Mouse (Mus musculus) layer of hippocampus, adult 18-20 months (tissue): ENCODE measurements around the gene Zfp358. TPM values are rescaled to one million over a fixed set of nuclear protein-coding genes. Genes with fewer than 3 reads are reported as not detected.

Source experiments
- DNase-seq, 2 experiments: peaks; one replicate each; pipeline ENCODE4 v3.0.0; 2022; ENCODE audit warnings: low spot score in 2 of 2
- total RNA-seq, 2 experiments: library from RNA; stranded (reverse); gene quantifications; 2 replicates each; pipeline ENCODE4 v1.2.3; 2021

The Zfp358 gene
- total RNA-seq, 2 experiments from 2014 or later = 30.9 to 31.2 TPM

DNA sequence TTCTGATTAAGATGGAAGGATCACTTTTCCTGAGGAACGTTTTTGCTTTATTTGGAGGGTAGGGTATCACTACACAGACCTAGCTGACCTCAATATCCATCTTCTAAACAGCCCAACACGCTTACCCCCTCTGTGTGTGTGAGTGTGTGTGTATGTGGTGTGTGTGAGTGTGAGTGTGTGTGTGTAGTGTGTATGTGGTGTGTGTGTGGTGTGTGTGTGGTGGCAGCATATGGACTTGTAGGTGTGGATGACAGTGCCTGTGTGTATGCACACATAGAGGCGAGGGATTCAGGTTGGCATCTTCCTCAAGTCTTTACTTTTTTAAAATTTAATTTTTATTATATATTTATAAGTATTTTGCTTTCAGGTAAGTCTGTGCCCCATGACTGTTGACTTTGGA, 5.6 kb downstream of the Zfp358 start:
- DNase-seq = no peak

- DNase-seq = no peak
Observed at GRCm38 (mm10) chr8:3499751-3500150, 6.8 kb downstream of the Zfp358 start.

DNA sequence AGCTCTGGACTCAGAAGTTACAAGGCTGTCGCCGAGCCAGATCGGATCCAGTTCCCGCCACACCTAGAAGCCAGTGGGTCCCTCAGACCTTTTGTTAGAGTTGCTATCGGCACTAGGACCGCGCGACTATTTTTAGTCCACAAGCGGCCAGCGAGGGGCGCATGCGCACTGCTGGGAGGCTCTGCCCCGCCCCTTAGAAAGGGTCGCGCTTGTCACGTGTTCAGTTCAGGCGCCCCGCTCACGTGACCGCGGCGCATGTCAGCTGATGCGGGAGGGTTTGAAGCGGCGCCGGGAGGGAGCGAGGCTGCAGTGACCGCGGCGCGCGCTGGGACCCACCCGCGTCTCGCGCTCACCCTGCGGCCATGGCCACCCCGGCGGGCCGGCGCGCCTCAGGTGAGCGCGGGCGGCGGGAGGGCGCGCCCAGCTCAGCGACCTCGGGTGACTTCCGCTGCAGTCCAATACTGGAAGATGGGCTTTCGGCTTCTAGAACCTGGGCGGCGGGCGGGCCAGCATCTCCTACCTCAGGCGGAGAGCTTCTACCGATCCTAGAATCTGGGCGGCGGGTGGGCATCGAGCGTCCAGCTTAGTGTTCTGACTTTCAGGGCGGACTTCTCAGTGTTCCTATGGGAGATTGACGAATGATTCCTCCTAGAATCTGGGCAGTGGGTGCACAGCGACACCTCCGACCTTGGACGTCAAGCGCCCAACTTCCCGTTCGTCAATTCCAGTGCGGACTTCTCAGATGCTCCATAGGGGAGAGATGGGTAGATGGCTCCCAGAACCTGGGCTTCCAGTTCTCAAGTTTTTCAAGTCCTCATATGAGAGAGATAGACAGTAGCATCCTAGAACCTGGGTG, 7.5 kb downstream of the Zfp358 start, which contains the start of gene Mcoln1:
Gene Mcoln1 (plus strand): TSS at position 223 of the 856 bp plus-strand sequence.
- DNase-seq = peak; percentile 97 to 99

- peak; percentile 50 to 62 for DNase-seq
Observed at GRCm38 (mm10) chr8:3502217-3502616, 9.3 kb downstream of the Zfp358 start.

- no peak for DNase-seq
Observed at GRCm38 (mm10) chr8:3507979-3508754, 15.2 kb downstream of the Zfp358 start.

DNA sequence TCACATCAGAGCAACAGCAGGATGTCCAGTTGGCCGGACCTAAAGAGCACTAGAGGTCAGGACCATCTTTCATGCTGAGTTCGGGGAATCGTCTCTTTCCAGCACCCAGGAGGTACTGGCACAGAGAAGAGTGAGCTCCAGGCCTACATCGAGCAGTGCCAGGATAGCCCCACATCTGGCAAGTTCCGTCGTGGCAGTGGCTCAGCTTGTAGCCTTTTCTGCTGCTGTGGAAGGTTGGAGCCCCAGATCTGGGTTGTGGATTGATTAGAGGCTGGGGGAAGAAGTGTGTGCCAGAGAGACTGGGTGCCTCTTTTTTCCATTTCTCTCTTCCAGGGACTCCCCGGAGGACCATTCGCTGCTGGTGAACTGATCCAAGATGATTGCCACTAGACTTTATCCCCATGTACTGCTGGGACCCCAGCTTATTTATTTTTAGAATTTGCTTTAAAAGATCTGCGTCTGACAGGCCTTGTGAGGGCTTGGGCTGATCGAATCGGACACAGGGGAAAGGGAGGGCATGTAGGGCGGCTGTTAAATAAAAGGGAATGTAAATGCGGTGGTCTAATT, 21.8 kb downstream of the Zfp358 start:
- no peak for DNase-seq

DNA sequence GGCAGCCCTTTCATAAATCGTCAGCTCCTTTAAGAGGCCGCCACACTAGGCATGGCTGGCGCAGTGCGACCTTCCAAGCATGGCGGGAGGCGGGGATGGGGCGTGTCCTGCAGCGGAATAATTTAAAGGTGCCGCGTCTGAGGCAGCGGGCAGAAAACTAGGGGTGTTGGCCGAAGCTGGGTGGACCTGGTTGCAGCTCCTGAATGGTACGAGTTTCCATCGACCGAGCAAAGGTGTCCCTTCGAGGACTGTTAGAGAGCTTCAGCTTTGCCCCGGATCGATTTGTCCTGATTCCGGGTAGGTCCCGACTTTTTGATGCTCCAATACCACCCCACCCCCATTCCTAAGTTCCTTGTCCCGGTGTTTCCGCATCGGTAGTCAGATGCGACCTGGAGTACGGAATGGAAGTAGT, 22.3 kb downstream of the Zfp358 start, which contains the start of gene Pnpla6:
Gene Pnpla6 (plus strand): TSS at position 125 of the 412 bp plus-strand sequence.
- peak; percentile 84 to 93 for DNase-seq

GRCm38 (mm10) chr8:3515771-3516417, 23.0 kb downstream of the Zfp358 start:
- peak; percentile 50 to 69 for DNase-seq

DNA sequence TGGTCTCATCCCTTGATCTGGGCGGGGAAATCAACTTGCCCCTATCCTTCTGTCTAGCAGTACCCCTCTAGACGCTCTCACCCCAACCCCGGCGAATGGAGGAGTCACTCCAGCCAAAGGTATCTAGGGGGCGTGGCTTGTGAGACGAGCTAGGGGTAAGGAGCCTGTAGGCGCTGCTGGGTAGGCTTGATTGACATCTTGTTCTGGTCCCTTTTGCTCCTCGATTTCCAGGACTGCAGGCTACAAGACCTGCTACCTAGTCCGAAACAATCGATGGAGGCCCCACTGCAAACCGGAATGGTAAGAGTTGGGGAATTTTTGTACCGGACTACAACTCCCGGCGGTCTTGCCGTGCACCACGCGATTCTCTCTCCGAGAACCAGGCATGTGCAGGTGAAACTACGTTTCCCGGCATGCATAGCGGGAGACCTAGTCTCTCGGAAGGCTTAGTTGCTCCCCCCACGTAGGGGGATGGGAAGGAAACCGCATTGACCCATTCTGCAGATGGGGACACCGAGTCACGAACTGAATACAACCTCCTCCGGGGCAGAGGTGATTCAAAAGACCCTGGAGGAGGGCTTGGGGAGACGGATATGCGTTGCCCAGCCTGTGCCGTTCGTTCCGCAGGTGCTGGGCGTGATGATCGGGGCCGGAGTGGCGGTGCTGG, 23.6 kb downstream of the Zfp358 start:
- peak; percentile 94 to 98 for DNase-seq

- DNase-seq = peak in 1 of 2 experiments; percentile 20
Observed at GRCm38 (mm10) chr8:3517117-3517495, 24.2 kb downstream of the Zfp358 start.

DNA sequence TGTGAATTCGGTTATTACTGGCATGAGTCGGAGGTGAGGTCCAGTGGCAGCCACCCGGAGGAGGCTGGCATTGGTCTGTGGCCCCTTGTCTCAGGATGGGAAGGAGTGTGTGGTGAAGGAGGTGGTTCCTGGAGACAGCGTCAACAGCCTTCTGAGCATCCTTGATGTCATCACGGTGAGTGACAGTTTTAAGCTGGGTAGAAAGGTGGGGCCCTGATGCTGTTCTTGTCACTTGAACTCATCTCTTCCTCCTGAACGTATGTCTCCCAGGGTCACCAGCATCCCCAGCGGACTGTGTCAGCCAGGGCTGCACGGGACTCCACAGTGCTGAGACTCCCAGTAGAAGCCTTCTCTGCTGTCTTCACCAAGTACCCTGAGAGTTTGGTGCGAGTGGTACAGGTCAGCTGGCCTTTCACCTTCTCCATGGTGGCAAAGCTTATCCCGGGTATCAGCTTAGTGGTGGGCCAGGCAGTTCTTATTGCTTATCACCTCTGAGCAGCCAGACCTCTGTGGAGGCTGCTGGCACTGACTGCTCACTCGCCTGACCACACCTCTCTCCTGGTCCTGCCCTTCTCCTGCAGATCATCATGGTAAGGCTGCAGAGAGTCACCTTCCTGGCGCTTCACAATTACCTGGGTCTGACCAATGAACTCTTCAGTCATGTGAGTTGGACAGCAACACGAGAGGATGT, 29.2 kb downstream of the Zfp358 start:
- no peak for DNase-seq

DNA sequence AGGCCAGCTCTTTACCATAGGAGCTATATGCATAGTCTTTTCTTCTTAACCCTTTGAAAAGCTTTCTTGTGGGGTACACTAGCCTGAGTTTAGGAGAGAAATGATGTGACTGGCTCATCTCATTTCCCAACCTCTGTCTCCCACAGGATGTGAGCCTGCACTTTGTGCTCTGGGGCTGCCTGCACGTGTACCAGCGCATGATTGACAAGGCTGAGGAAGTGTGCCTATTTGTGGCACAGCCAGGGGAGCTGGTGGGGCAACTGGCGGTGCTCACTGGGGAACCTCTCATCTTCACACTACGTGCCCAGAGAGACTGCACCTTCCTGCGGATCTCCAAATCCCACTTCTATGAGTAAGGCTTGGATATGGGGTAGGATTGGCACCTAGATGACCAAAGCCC, 37.9 kb downstream of the Zfp358 start:
- DNase-seq = no peak

- DNase-seq = no peak
Observed at GRCm38 (mm10) chr8:3531936-3532335, 39.0 kb downstream of the Zfp358 start.

- no peak for DNase-seq
Observed at GRCm38 (mm10) chr8:3536053-3536841, 43.3 kb downstream of the Zfp358 start.

DNA sequence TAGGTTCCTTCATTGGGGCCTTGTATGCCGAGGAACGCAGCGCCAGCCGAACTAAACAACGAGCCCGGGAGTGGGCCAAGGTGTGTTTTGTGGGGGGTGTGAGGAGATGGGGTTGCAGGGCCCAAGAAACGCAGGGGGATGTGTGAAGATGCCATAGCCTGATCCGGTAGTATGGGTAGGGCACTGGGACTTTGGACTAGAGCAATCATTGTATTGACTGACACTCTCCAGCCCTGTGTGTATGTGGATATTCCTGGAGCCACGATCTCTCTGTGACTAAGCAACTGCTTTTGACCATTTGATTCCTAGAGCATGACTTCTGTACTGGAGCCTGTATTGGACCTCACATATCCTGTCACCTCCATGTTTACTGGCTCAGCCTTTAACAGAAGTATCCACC, 44.0 kb downstream of the Zfp358 start:
- DNase-seq = no peak

DNA sequence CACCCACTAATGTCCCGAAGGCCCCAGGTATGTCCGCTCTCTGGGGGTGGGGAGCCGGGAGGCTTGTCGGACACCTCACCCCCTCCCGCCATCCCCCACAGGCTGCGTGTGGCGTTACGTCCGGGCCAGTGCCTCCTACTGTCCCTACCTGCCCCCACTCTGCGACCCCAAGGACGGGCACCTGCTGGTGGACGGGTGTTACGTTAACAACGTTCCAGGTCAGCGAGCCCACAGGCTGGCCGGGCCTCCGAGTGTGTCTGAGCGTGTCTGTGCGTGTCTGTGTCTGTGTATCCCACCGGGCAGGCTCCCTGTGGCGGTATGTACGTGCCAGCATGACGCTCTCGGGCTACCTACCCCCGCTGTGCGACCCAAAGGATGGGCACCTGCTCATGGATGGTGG, 44.7 kb downstream of the Zfp358 start:
- DNase-seq = no peak

DNA sequence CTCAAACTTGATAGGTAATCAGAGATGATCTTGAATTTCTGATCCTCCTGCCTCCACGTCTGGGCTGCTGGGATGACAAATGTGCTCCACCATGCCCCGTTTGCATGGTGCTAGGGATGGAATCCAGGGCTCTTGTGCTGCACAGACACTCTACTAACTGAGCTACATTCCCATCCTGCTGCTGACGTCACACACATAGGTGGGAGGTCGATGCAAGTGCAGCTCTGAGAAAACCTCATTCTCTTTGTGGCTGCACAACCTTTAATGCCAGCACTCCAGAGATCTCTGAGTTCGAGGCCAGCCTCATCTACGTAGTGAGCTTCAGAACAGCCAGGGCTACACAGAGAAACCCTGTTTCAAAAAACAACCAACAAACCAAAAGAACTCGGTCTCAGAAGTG, 46.2 kb downstream of the Zfp358 start:
- DNase-seq = no peak

DNA sequence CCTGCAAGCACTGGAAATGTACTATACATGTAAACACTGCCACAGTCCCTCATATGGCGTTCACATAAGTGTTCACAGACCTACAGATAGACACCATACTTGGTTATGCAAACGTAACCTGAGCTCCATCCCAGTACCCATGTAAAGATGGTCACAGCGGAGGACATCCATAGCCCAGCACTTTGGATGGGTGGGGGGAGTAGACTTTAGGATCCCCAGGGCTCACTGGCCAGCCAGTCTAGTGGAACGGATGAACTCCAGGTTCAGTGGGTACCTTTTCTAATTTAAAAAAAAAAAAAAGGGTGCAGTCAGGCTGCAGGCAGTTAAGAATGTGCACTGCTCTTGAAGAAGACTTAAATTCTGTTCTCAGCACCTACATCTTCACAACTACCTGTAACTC, 47.1 kb downstream of the Zfp358 start:
- no peak for DNase-seq

GRCm38 (mm10) chr8:3546511-3546910, 53.6 kb downstream of the Zfp358 start:
- no peak for DNase-seq
